Mouse (Mus musculus): Measurements from ENCODE around the gene Fam219b. TPM values are rescaled to one million over a fixed set of nuclear protein-coding genes. Genes with fewer than 3 reads are reported as not detected.

The Fam219b gene
- polyA plus RNA-seq, 1 experiment from 2014 or later, result 19.6 TPM

- Histone ChIP-seq H3K9ac (no peak overlapping the region), H3K27me3 (replicated peaks) (no peaks in the 10 kb centered on the region), H3K4me1 (peaks cover 4% of the 10 kb centered on the region; the same call in 1 of the 2 replicates), H3K4me2 (replicated peaks) (no peak overlapping the region), H3K4me3 (no peak overlapping the region), H3K27ac (no peak overlapping the region), H3K36me3 (peaks cover 33% of the 10 kb centered on the region), H3K9me3 (no peaks in the 10 kb centered on the region)
- no peak for ATAC-seq (ENCODE audit: low FRiP score, low read depth)
- WGBS, result 81% methylated on average over 1 of the region's 1 CpGs
These were observed 5.4 kb upstream of the Fam219b start for GRCm38 (mm10) chr9:57531946-57532345.

GRCm38 (mm10) chr9:57536362-57536761 is 966 bp upstream of the Fam219b start:
- H3K9me3 ChIP-seq, result no peaks in the 10 kb centered on the region
- H3K4me1 ChIP-seq, result peaks cover 18% of the 10 kb centered on the region
- ATAC-seq (ENCODE audit: low FRiP score, low read depth), result no peak
- peaks cover 48% of the 10 kb centered on the region for H3K36me3 ChIP-seq
- H3K4me3 ChIP-seq, result no peak overlapping the region
- H3K9ac ChIP-seq, result no peak overlapping the region
- peak overlapping the region; percentile 86; the same call in 1 of the 2 replicates for H3K4me2 ChIP-seq (replicated peaks)
- no peaks in the 10 kb centered on the region for H3K27me3 ChIP-seq (replicated peaks)
- 95% methylated on average over 5 of the region's 5 CpGs for WGBS
- H3K27ac ChIP-seq, result no peak overlapping the region

GRCm38 (mm10) chr9:57537728-57538181 is 427 bp downstream of the Fam219b start:
- Histone ChIP-seq H3K9me3 (no peaks in the 10 kb centered on the region), H3K4me1 (peaks cover 18% of the 10 kb centered on the region), H3K4me3 (peak overlapping the region; percentile 76), H3K4me2 (replicated peaks) (peak overlapping the region; percentile 86), H3K36me3 (peaks cover 44% of the 10 kb centered on the region), H3K27me3 (replicated peaks) (no peaks in the 10 kb centered on the region), H3K9ac (peak overlapping the region; percentile 83), H3K27ac (peak overlapping the region; percentile 57; the same call in 1 of the 2 replicates)
- peak; percentile 68 for ATAC-seq (ENCODE audit: low FRiP score, low read depth)
- under 1% methylated on average over 24 of the region's 24 CpGs for WGBS

GRCm38 (mm10) chr9:57539550-57539949 is 2.2 kb downstream of the Fam219b start:
- no peaks in the 10 kb centered on the region for H3K9me3 ChIP-seq
- 92% methylated on average over 2 of the region's 2 CpGs for WGBS
- no peak overlapping the region for H3K4me2 ChIP-seq (replicated peaks)
- H3K9ac ChIP-seq, result no peak overlapping the region
- no peak for ATAC-seq (ENCODE audit: low FRiP score, low read depth)
- no peak overlapping the region for H3K4me3 ChIP-seq
- no peak overlapping the region for H3K27ac ChIP-seq
- peaks cover 53% of the 10 kb centered on the region for H3K36me3 ChIP-seq
- peaks cover 18% of the 10 kb centered on the region for H3K4me1 ChIP-seq
- H3K27me3 ChIP-seq (replicated peaks), result no peaks in the 10 kb centered on the region

- 19% methylated on average over 1 of the region's 1 CpGs for WGBS
- H3K27me3 ChIP-seq (replicated peaks), result no peaks in the 10 kb centered on the region
- peaks cover 67% of the 10 kb centered on the region for H3K36me3 ChIP-seq
- peaks cover 18% of the 10 kb centered on the region for H3K4me1 ChIP-seq
- H3K4me2 ChIP-seq (replicated peaks), result no peak overlapping the region
- H3K4me3 ChIP-seq, result no peak overlapping the region
- no peak overlapping the region for H3K27ac ChIP-seq
- no peaks in the 10 kb centered on the region for H3K9me3 ChIP-seq
- no peak for ATAC-seq (ENCODE audit: low FRiP score, low read depth)
- H3K9ac ChIP-seq, result no peak overlapping the region
These were observed 4.0 kb downstream of the Fam219b start for GRCm38 (mm10) chr9:57541312-57541711.

- 89% methylated on average over 3 of the region's 3 CpGs for WGBS
- H3K4me3 ChIP-seq, result no peak overlapping the region
- no peak overlapping the region for H3K4me2 ChIP-seq (replicated peaks)
- H3K9me3 ChIP-seq, result no peaks in the 10 kb centered on the region
- H3K27me3 ChIP-seq (replicated peaks), result no peaks in the 10 kb centered on the region
- no peak overlapping the region for H3K27ac ChIP-seq
- peaks cover 3% of the 10 kb centered on the region; the same call in 1 of the 2 replicates for H3K4me1 ChIP-seq
- no peak for ATAC-seq (ENCODE audit: low FRiP score, low read depth)
- H3K9ac ChIP-seq, result no peak overlapping the region
- H3K36me3 ChIP-seq, result peaks cover 89% of the 10 kb centered on the region
These were observed 6.6 kb downstream of the Fam219b start for GRCm38 (mm10) chr9:57543951-57544350.

GRCm38 (mm10) chr9:57547287-57547686 is 10.0 kb downstream of the Fam219b start:
- H3K36me3 ChIP-seq, result peaks cover 82% of the 10 kb centered on the region
- H3K27me3 ChIP-seq (replicated peaks), result no peaks in the 10 kb centered on the region
- 91% methylated on average over 5 of the region's 5 CpGs for WGBS
- H3K4me3 ChIP-seq, result no peak overlapping the region
- H3K4me2 ChIP-seq (replicated peaks), result no peak overlapping the region
- no peak overlapping the region for H3K9ac ChIP-seq
- no peak overlapping the region for H3K27ac ChIP-seq
- H3K4me1 ChIP-seq, result peaks cover 6% of the 10 kb centered on the region
- no peak for ATAC-seq (ENCODE audit: low FRiP score, low read depth)
- H3K9me3 ChIP-seq, result no peaks in the 10 kb centered on the region

GRCm38 (mm10) chr9:57547869-57548268 is 10.5 kb downstream of the Fam219b start:
- H3K27me3 ChIP-seq (replicated peaks), result no peaks in the 10 kb centered on the region
- H3K4me1 ChIP-seq, result peaks cover 6% of the 10 kb centered on the region
- ATAC-seq (ENCODE audit: low FRiP score, low read depth), result no peak
- peaks cover 77% of the 10 kb centered on the region for H3K36me3 ChIP-seq
- H3K4me2 ChIP-seq (replicated peaks), result no peak overlapping the region
- no peak overlapping the region for H3K4me3 ChIP-seq
- H3K9ac ChIP-seq, result no peak overlapping the region
- 90% methylated on average over 11 of the region's 11 CpGs for WGBS
- no peaks in the 10 kb centered on the region for H3K9me3 ChIP-seq
- H3K27ac ChIP-seq, result no peak overlapping the region

GRCm38 (mm10) chr9:57549186-57549585 is 11.9 kb downstream of the Fam219b start:
- Histone ChIP-seq H3K27me3 (replicated peaks) (no peaks in the 10 kb centered on the region), H3K4me3 (no peak overlapping the region), H3K27ac (no peak overlapping the region), H3K9me3 (no peaks in the 10 kb centered on the region), H3K9ac (no peak overlapping the region), H3K36me3 (peaks cover 63% of the 10 kb centered on the region), H3K4me1 (peaks cover 6% of the 10 kb centered on the region), H3K4me2 (replicated peaks) (no peak overlapping the region)
- 97% methylated on average over 4 of the region's 4 CpGs for WGBS
- no peak for ATAC-seq (ENCODE audit: low FRiP score, low read depth)

GRCm38 (mm10) chr9:57550126-57550862 is 13.0 kb downstream of the Fam219b start:
- no peaks in the 10 kb centered on the region for H3K27me3 ChIP-seq (replicated peaks)
- no peak overlapping the region for H3K27ac ChIP-seq
- no peak overlapping the region for H3K4me3 ChIP-seq
- H3K4me2 ChIP-seq (replicated peaks), result no peak overlapping the region
- no peaks in the 10 kb centered on the region for H3K9me3 ChIP-seq
- H3K4me1 ChIP-seq, result peaks cover 6% of the 10 kb centered on the region
- H3K36me3 ChIP-seq, result peaks cover 52% of the 10 kb centered on the region
- ATAC-seq (ENCODE audit: low FRiP score, low read depth), result no peak
- no peak overlapping the region for H3K9ac ChIP-seq
- WGBS, result 90% methylated on average over 11 of the region's 11 CpGs

GRCm38 (mm10) chr9:57552139-57552887 is 15.0 kb downstream of the Fam219b start, which contains the start of gene Mpi:
Mpi (minus strand) TSS chr9:57552763.
- ATAC-seq (ENCODE audit: low FRiP score, low read depth), result peak; percentile 73; the same call in 1 of the 2 replicates

GRCm38 (mm10) chr9:57553119-57553518 is 15.8 kb downstream of the Fam219b start:
- Histone ChIP-seq H3K27me3 (replicated peaks) (no peaks in the 10 kb centered on the region), H3K9ac (no peak overlapping the region), H3K9me3 (no peaks in the 10 kb centered on the region), H3K36me3 (peaks cover 27% of the 10 kb centered on the region), H3K4me2 (replicated peaks) (no peak overlapping the region), H3K4me3 (no peak overlapping the region), H3K4me1 (peaks cover 6% of the 10 kb centered on the region), H3K27ac (no peak overlapping the region)
- 71% methylated on average over 11 of the region's 11 CpGs for WGBS
- ATAC-seq (ENCODE audit: low FRiP score, low read depth), result 0 out of 2 replicates have a peak, but pooled peaks have one; percentile 5

More at GRCm38 (mm10) chr9:57552139-57552887, 15.0 kb downstream of the Fam219b start, which contains the start of gene Mpi:
- Histone ChIP-seq H3K9ac (peak within 1 kb of the TSS; percentile 68), H3K27me3 (replicated peaks) (no peaks in the 10 kb centered on the region), H3K4me1 (peaks cover 6% of the 10 kb centered on the region), H3K27ac (no peak within 1 kb of the TSS), H3K4me3 (peak within 1 kb of the TSS; percentile 68), H3K36me3 (peaks cover 35% of the 10 kb centered on the region), H3K9me3 (no peaks in the 10 kb centered on the region), H3K4me2 (replicated peaks) (peak within 1 kb of the TSS; percentile 73)
- WGBS, result 2% methylated on average over 28 of the region's 28 CpGs

Measured in neural tube, embryonic 12.5 days (tissue).